Mouse (Mus musculus): Measurements from ENCODE around the gene Gng12.

DNA sequence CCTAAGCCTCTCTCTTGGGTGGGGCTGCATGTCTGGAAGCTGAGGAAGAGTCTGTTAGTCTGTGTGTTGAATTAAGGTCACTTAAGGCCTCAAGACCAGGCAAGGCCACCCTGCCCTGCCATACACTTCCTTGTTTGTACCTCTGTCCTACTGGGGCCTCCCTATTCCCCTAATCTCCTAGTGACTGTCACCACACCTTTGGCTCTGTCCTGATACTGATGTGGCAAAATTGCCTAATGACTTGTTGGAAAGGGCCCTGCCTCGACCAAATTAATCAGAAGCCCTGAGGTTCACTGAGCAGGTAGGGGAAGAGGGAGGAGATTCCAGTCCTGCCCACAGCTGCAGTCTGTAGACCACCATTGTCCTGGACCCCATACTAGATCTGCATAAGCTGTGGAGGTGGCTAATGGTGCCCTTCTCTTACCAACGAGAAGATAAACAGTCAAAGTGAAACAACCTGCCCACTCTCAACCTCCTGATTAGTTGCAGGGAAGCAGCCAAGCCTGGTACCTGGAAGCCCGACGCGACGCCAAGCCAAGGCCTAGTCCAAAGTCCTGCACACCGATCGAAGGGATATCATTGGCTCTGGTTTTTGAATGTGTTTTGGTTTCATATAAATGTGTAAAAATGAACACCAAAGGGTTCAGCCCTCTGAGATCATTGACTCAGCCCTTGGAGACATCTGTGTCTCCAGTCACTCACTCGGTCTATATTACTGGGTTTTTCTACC is 117.9 kb downstream of the Gng12 start:
- TF ChIP-seq CTCF (IDR thresholded peaks at IDR 0.05), result no peak
- no peak for TF ChIP-seq EP300 (IDR thresholded peaks at IDR 0.05)
